Mouse (Mus musculus) olfactory bulb, adult 2 months (tissue): ENCODE data around the gene Nedd4.

Source experiments
- CTCF ChIP-seq: fragments of 200-500 bp; IDR thresholded peaks from 2 replicates; pipeline ENCODE4 v1.5.1; 2012; ENCODE audit warnings: low read depth, mild to moderate bottlenecking, low read length, moderate library complexity; ENCODE audit not compliant: insufficient read depth
- POLR2A ChIP-seq: fragments of 200-500 bp; IDR thresholded peaks from 2 replicates; pipeline ENCODE4 v1.6.1; 2012; ENCODE audit warnings: mild to moderate bottlenecking, low read depth, low read length, moderate library complexity; ENCODE audit not compliant: insufficient read depth

DNA sequence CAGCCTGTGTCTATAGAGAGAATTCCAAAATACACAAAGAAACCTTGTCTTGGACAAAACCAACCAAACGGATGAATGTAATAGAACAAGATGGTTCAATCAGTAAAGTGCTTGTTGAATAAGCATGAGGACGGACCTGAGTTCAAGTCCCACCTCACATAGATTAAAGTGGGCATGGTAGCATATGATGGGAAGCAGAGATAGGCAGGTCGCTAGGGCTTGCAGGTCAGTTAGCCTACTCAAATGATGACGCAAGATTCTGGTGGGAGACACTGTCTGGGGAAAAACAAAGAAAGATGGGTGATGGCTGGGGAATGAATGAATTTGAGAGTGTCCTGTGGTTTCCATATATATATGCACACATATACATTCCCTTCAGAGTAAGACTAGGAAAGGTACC is 41.0 kb downstream of the Nedd4 start:
- TF ChIP-seq POLR2A = no peak
- TF ChIP-seq CTCF = no peak
